Comparison of ENCODE assay signal across 8 mouse cellular contexts in genomic region chr5:35973800-35974199, GRCm38 (mm10).
A peak's percentile ranks its signal among the peaks of the same experiment; 100 is the strongest.
DNase-seq lines count a peak whose midpoint lies in the region; ATAC-seq and TF ChIP-seq lines count a peak whose summit lies in the region.

No protein-coding gene starts in this region.

- H3K27me3 ChIP-seq in intestine, embryonic 16.5 days (replicated peaks; ENCODE audit: control insufficient read depth, insufficient read depth, low read length), result no peaks in the 10 kb centered on the region
- H3K27me3 ChIP-seq in lung, embryonic 16.5 days (ENCODE audit: control insufficient read depth, insufficient read depth, low read depth, low read length), result no peaks in the 10 kb centered on the region
- H3K27me3 ChIP-seq in thymus, adult 2 months (ENCODE audit: control insufficient read depth, insufficient read depth, low read length), result no peaks in the 10 kb centered on the region

- H3K4me3 ChIP-seq in intestine, embryonic 16.5 days (ENCODE audit: low read length), result no peak overlapping the region
- H3K4me3 ChIP-seq in lung, embryonic 16.5 days (ENCODE audit: low read length), result no peak overlapping the region
- peak overlapping the region; percentile 40 for H3K4me3 ChIP-seq in thymus, adult 2 months (ENCODE audit: control insufficient read depth, insufficient read depth, low read length)

- peak overlapping the region; percentile 0; the same call in 1 of the 2 replicates for H3K9ac ChIP-seq in intestine, embryonic 16.5 days (ENCODE audit: low read depth, low read length)
- no peak overlapping the region for H3K9ac ChIP-seq in lung, embryonic 16.5 days (ENCODE audit: low read length)

- no peak for TF ChIP-seq POLR2A in thymus, adult 2 months (IDR thresholded peaks at IDR 0.05; ENCODE audit: control insufficient read depth, extremely low read depth, insufficient read depth, low read length, poor library complexity)

- H3K27ac ChIP-seq in intestine, embryonic 16.5 days (ENCODE audit: low read length), result peak overlapping the region; percentile 76
- H3K27ac ChIP-seq in lung, embryonic 16.5 days (ENCODE audit: low read length), result peak overlapping the region; percentile 26
- peak overlapping the region; percentile 95 for H3K27ac ChIP-seq in thymus, adult 2 months (ENCODE audit: control insufficient read depth, insufficient read depth, low read length)

- ATAC-seq in intestine, embryonic 16.5 days, result peak; percentile 79
- ATAC-seq in lung, embryonic 16.5 days (ENCODE audit: low read depth), result peak; percentile 87

- H3K4me1 ChIP-seq in intestine, embryonic 16.5 days (ENCODE audit: control insufficient read depth, insufficient read depth, low read length), result peaks cover 23% of the 10 kb centered on the region
- H3K4me1 ChIP-seq in lung, embryonic 16.5 days (replicated peaks; ENCODE audit: control insufficient read depth, insufficient read depth, low read length), result peaks cover 26% of the 10 kb centered on the region
- peaks cover 42% of the 10 kb centered on the region for H3K4me1 ChIP-seq in thymus, adult 2 months (replicated peaks; ENCODE audit: control insufficient read depth, insufficient read depth, low read length)

- peak; percentile 54 for DNase-seq in right cerebral cortex, postnatal 14 days
- DNase-seq in right cerebral cortex, postnatal 25 days, result no peak
- DNase-seq in gastrocnemius, adult 8-10 months (ENCODE audit: low spot score in 2 of 2), result peak; percentile 74 to 76
- peak; percentile 72 for DNase-seq in thymus, adult 2 months
- DNase-seq in cerebellum, postnatal 25 days, result no peak
- no peak for DNase-seq in B cell, adult 2 months

- no peaks in the 10 kb centered on the region for H3K9me3 ChIP-seq in intestine, embryonic 16.5 days (ENCODE audit: control insufficient read depth, low read length)
- H3K9me3 ChIP-seq in lung, embryonic 16.5 days (ENCODE audit: control insufficient read depth, low read length), result no peaks in the 10 kb centered on the region

- 39% methylated on average over 12 of the region's 12 CpGs for WGBS in intestine, embryonic 16.5 days
- WGBS in lung, embryonic 16.5 days, result 21% methylated on average over 12 of the region's 12 CpGs
- WGBS in thymus, adult 2 months, result under 1% methylated on average over 12 of the region's 12 CpGs

- no peak for TF ChIP-seq CTCF in thymus, adult 2 months (IDR thresholded peaks at IDR 0.05; ENCODE audit: borderline replicate concordance, control insufficient read depth, extremely low read depth, insufficient read depth, low read length, poor library complexity)

- peaks cover under 1% of the 10 kb centered on the region; the same call in 1 of the 2 replicates for H3K36me3 ChIP-seq in intestine, embryonic 16.5 days (ENCODE audit: control insufficient read depth, insufficient read depth, low read length)
- peaks cover 21% of the 10 kb centered on the region for H3K36me3 ChIP-seq in lung, embryonic 16.5 days (ENCODE audit: control insufficient read depth, insufficient read depth, low read length)
- H3K36me3 ChIP-seq in thymus, adult 2 months (ENCODE audit: control insufficient read depth, insufficient read depth, low read length), result peaks cover 3% of the 10 kb centered on the region; the same call in 1 of the 2 replicates

- peak overlapping the region; percentile 23; the same call in 1 of the 2 replicates for H3K4me2 ChIP-seq in intestine, embryonic 16.5 days (ENCODE audit: low read depth, low read length)
- peak overlapping the region; percentile 24 for H3K4me2 ChIP-seq in lung, embryonic 16.5 days (ENCODE audit: low read depth, low read length)

Comparison
In these comparisons a context has a peak if more than half of its experiments do, and no peak if none do; other contexts are left out.
1. DNase-seq: peak in right cerebral cortex, postnatal 14 days (single experiment), gastrocnemius, adult 8-10 months (2 of 2) and thymus, adult 2 months (single experiment); none in right cerebral cortex, postnatal 25 days (single experiment), cerebellum, postnatal 25 days (0 of 2) and B cell, adult 2 months (0 of 2).
2. H3K27ac ChIP-seq: peak in every context shown above with its lines; median percentile 95 in thymus, adult 2 months; 76 in intestine, embryonic 16.5 days; 26 in lung, embryonic 16.5 days.